Mouse (Mus musculus): ENCODE data around the gene Pagr1b. TPM values are rescaled to one million over a fixed set of nuclear protein-coding genes. Genes with fewer than 3 reads are reported as not detected.
A peak's percentile ranks its signal among the peaks of the same experiment; 100 is the strongest.

Gene Pagr1b
- total and polyA plus RNA-seq, 3 experiments = 0.30 to 6.6 TPM; not detected in 1

DNA sequence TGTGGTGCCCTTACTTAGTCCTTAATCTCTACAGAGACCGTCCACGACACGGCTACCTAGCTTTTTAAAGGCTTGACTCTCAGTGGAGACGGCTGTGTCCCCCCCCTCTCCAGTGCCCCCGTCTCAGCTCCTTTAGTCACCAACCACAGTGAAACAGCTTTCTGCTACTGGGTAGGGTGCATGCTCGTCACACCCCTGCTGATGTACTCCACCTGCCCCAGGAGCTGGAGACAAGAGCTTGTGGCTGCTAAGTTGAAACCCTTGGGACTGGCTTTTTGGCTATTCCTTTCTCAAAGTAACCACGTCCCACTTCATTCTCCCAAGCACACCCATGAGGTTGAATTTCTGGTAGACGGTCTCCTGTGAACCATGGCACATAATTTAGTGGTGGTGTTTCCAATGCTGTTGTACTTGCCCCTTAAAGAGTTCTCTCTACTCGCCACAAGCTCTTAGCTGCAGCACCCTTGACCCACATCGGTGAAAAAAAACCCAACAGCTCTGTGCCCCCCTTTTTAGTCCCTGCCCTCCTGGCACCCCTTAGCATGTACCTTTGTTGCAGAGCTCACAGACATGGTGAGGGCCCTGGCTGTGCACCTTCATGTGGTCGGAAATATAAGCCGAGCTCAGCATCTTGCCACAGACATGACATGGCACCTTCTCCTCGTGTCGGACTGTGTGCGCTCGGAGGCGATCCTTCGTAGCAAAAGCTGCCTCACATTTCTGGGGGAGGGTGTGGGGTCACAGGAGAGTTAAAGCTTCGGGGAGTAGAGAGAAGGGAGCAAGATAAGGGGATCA lies 7.8 kb upstream of the Pagr1b start:
- TF ChIP-seq ZKSCAN1 (IDR thresholded peaks at IDR 0.05; ENCODE audit: borderline replicate concordance, low read depth, low read length) = no peak
- no peak for TF ChIP-seq MAX (IDR thresholded peaks at IDR 0.05; ENCODE audit: low read length)
- no peak for TF ChIP-seq KAT2A (IDR thresholded peaks at IDR 0.05; ENCODE audit: insufficient replicate concordance, low read length)
- no peak for TF ChIP-seq CHD2 (IDR thresholded peaks at IDR 0.05; ENCODE audit: low read length)
- TF ChIP-seq EP300 (IDR thresholded peaks at IDR 0.05; ENCODE audit: low read length) = no peak
- no peak for TF ChIP-seq SIN3A (IDR thresholded peaks at IDR 0.05; ENCODE audit: low read length)
- TF ChIP-seq ZMIZ1 (IDR thresholded peaks at IDR 0.05; ENCODE audit: low read depth, low read length) = no peak
- TF ChIP-seq ZNF384 (IDR thresholded peaks at IDR 0.05; ENCODE audit: low read depth, low read length) = no peak
- no peak for TF ChIP-seq HCFC1 (IDR thresholded peaks at IDR 0.05; ENCODE audit: low read depth, low read length)
- no peak for TF ChIP-seq MAFK (IDR thresholded peaks at IDR 0.05; ENCODE audit: insufficient replicate concordance, low read length)
- Histone ChIP-seq H3K79me2 (replicated peaks; ENCODE audit: control insufficient read depth, extremely low read depth, insufficient read depth, poor library complexity, severe bottlenecking) (peaks cover 22% of the 10 kb centered on the region), H3K4me2 (ENCODE audit: insufficient read depth, low read depth, poor library complexity, severe bottlenecking) (peak overlapping the region; percentile 66), H3K9ac (ENCODE audit: insufficient read depth, low read depth) (peak overlapping the region; percentile 62), H3K4me1 (ENCODE audit: control insufficient read depth in 1 of 2, insufficient read depth in 2 of 2) (peaks cover 21 to 58% of the 10 kb centered on the region in 2 experiments), H3K4me3 (replicated peaks in 1 of 3; ENCODE audit: low read depth in 2 of 3, low read length in 2 of 3, poor library complexity in 1 of 3) (peak overlapping the region; percentile 67 to 78 (median 76)), H3K27me3 (replicated peaks) (no peaks in the 10 kb centered on the region), H3K36me3 (replicated peaks in 1 of 2; ENCODE audit: control insufficient read depth in 1 of 2, insufficient read depth in 1 of 2, low read length in 1 of 2) (peaks cover 28 to 64% of the 10 kb centered on the region in 2 experiments), H3K9me3 (replicated peaks; ENCODE audit: low read length) (no peaks in the 10 kb centered on the region), H3K27ac (ENCODE audit: insufficient read depth, low read depth) (peak overlapping the region; percentile 57; the same call in 1 of the 2 replicates)
- in situ Hi-C loops (cut with MboI; ENCODE audit: low pct_ligation_motif_present, low pct_unique_long_range_greater_than_20kb, low sequenced_read_pairs) = loop anchor here (5.0 kb wide), 1 partner anchor 137 kb away; no protein-coding TSS in a partner anchor
- no peak for DNase-seq (ENCODE audit: extremely low read depth)
- dilution Hi-C loops (cut with MboI; ENCODE audit: extremely low pct_ligation_motif_present, extremely low pct_unique_long_range_greater_than_20kb, low sequenced_read_pairs) = no loop called here

DNA sequence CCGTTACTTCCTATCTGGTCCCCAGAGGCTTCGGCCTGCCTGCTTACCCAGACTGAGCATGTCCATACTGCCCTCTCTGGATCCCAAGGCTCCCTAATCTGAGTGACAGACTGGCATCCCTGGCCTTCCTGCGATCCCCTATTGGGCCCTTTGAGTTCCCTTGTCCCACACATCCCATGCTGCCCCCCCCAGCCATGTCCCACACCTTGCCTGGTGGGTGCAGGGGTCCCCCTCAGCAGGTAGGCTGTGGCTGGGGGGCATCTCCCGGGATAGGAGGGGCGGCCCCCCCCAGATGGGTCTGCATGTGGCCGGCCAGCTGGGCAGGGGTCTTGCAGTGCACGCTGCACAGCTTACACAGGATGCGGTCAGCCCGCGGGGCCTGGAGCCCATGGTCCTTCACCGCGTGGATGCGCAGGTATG lies 7.0 kb upstream of the Pagr1b start:
- H3K4me2 ChIP-seq (ENCODE audit: insufficient read depth, low read depth, poor library complexity, severe bottlenecking) = no peak overlapping the region
- no peaks in the 10 kb centered on the region for H3K9me3 ChIP-seq (replicated peaks; ENCODE audit: low read length)
- H3K4me3 ChIP-seq (replicated peaks in 1 of 3; ENCODE audit: low read depth in 2 of 3, low read length in 2 of 3, poor library complexity in 1 of 3) = peak overlapping the region in 2 of 3 experiments; percentile 76 to 78
- peaks cover 22 to 60% of the 10 kb centered on the region in 2 experiments for H3K4me1 ChIP-seq (ENCODE audit: control insufficient read depth in 1 of 2, insufficient read depth in 2 of 2)
- H3K36me3 ChIP-seq (replicated peaks in 1 of 2; ENCODE audit: control insufficient read depth in 1 of 2, insufficient read depth in 1 of 2, low read length in 1 of 2) = peaks cover 27 to 63% of the 10 kb centered on the region in 2 experiments
- dilution Hi-C loops (cut with MboI; ENCODE audit: extremely low pct_ligation_motif_present, extremely low pct_unique_long_range_greater_than_20kb, low sequenced_read_pairs) (no loop called here), in situ Hi-C loops (cut with MboI; ENCODE audit: low pct_ligation_motif_present, low pct_unique_long_range_greater_than_20kb, low sequenced_read_pairs) (loop anchor here (5.0 kb wide), 1 partner anchor 136 kb away; no protein-coding TSS in a partner anchor)
- no peak for DNase-seq (ENCODE audit: extremely low read depth)
- no peak for TF ChIP-seq JUN (IDR thresholded peaks at IDR 0.05; ENCODE audit: insufficient read depth, low read depth, low read length)
- no peak for TF ChIP-seq USF2 (conservative IDR thresholded peaks at IDR 0.05; ENCODE audit: low read depth, low read length)
- no peak for TF ChIP-seq MAX (IDR thresholded peaks at IDR 0.05; ENCODE audit: low read length)
- no peak for TF ChIP-seq EP300 (IDR thresholded peaks at IDR 0.05; ENCODE audit: low read length)
- no peak for TF ChIP-seq GABPA (IDR thresholded peaks at IDR 0.05; ENCODE audit: insufficient replicate concordance, low read depth, low read length)
- no peak for TF ChIP-seq MEF2A (IDR thresholded peaks at IDR 0.05; ENCODE audit: borderline replicate concordance, low read depth, low read length)
- no peak for TF ChIP-seq RCOR1 (conservative IDR thresholded peaks at IDR 0.05; ENCODE audit: low read depth, low read length)
- no peak for TF ChIP-seq ZMIZ1 (IDR thresholded peaks at IDR 0.05; ENCODE audit: low read depth, low read length)
- TF ChIP-seq USF1 (IDR thresholded peaks at IDR 0.05; ENCODE audit: low read depth, low read length) = no peak
- no peak for TF ChIP-seq SIN3A (IDR thresholded peaks at IDR 0.05; ENCODE audit: low read length)
- H3K9ac ChIP-seq (ENCODE audit: insufficient read depth, low read depth) = no peak overlapping the region
- peaks cover 22% of the 10 kb centered on the region for H3K79me2 ChIP-seq (replicated peaks; ENCODE audit: control insufficient read depth, extremely low read depth, insufficient read depth, poor library complexity, severe bottlenecking)
- no peaks in the 10 kb centered on the region for H3K27me3 ChIP-seq (replicated peaks)
- H3K27ac ChIP-seq (ENCODE audit: insufficient read depth, low read depth) = no peak overlapping the region

All from CH12.LX (cell line).